ENCODE assay signal across 21 mouse cellular contexts in the genomic region with DNA sequence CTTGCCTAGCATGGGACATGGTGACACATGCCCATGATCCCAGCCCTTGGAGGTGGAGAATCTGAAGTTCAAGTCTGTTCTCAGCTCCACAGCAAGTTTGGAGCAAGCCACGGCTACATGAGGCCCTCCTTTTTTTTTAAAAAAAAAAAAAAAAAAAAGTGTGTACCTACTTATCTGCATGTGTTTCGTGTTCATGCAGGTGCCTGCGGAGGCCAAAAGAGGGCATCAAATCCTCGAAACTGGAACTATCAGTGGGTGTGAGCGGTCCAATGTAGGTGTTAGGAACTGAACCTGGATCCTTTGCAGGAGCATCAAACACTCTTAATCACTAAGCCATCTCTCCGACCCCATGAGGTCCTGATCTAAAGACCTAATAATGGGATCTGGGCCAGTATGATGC.
"Had no signal": no experiment of that assay in that cellular context is flagged by ENCODE, and none has a peak within 500 bp of the region (broad histone marks: within the 10 kb centered on the region; RNA-seq: fewer than 3 reads in every experiment).

No protein-coding gene starts in this region.

- H3K27me3 ChIP-seq: kidney, embryonic 15.5 days; limb, embryonic 13.5 days; liver, embryonic 13.5 days; neural tube, embryonic 12.5 days had no signal

- H3K9me3 ChIP-seq: kidney, embryonic 15.5 days; limb, embryonic 10.5 days; limb, embryonic 13.5 days; liver, embryonic 13.5 days; neural tube, embryonic 12.5 days had no signal

- H3K9ac ChIP-seq: kidney, embryonic 15.5 days; limb, embryonic 13.5 days; liver, embryonic 13.5 days; neural tube, embryonic 12.5 days had no signal

- H3K4me3 ChIP-seq: kidney, embryonic 15.5 days; limb, embryonic 10.5 days; limb, embryonic 13.5 days; liver, embryonic 13.5 days; neural tube, embryonic 12.5 days had no signal

- H3K27ac ChIP-seq: kidney, embryonic 15.5 days; limb, embryonic 10.5 days; limb, embryonic 13.5 days; liver, embryonic 13.5 days; neural tube, embryonic 12.5 days had no signal

- DNase-seq: kidney, adult 8-10 months; kidney, postnatal 10 days; kidney, postnatal 36 days; layer of hippocampus, adult 9-11 months; liver; liver, embryonic 13.5 days; lung, adult 2 months; lung, postnatal 14 days; lung, postnatal 4 days; midbrain, embryonic 14.5 days; retina, postnatal 1 day; right cerebral cortex, postnatal 25 days; spleen, adult 18-20 months; thymus, adult 2 months; thymus, postnatal 14 days; thymus, postnatal 4 days had no signal

- H3K4me1 ChIP-seq: neural tube, embryonic 12.5 days had no signal

- H3K4me2 ChIP-seq: kidney, embryonic 15.5 days; limb, embryonic 13.5 days; liver, embryonic 13.5 days; midbrain, embryonic 11.5 days; neural tube, embryonic 12.5 days had no signal
